Mouse (Mus musculus): ENCODE measurements around the gene Slc9a5. TPM values are rescaled to one million over a fixed set of nuclear protein-coding genes. Genes with fewer than 3 reads are reported as not detected.

Gene Slc9a5
- polyA plus RNA-seq (2017; shearing (Covaris generic)) = 0.91 TPM

GRCm38 (mm10) chr8:105348450-105349095, at the start of gene Slc9a5:
Gene Slc9a5, plus strand, starts transcription at chr8:105348843.

GRCm38 (mm10) chr8:105305211-105306145, 43.2 kb upstream of the Slc9a5 start, which contains the start of gene Elmo3:
Gene Elmo3, plus strand, starts transcription at chr8:105305601.

GRCm38 (mm10) chr8:105326141-105326672, 22.4 kb upstream of the Slc9a5 start, which contains the start of the genes Lrrc29 and Tmem208:
Gene Lrrc29, minus strand, starts transcription at chr8:105326278.
Gene Tmem208, plus strand, starts transcription at chr8:105326354.

GRCm38 (mm10) chr8:105347428-105348221, 1.0 kb upstream of the Slc9a5 start, which contains the start of gene Fhod1:
Gene Fhod1, minus strand, starts transcription at chr8:105347953.

GRCm38 (mm10) chr8:105373032-105373431, 24.4 kb downstream of the Slc9a5 start, which contains the start of gene Plekhg4:
Gene Plekhg4, plus strand, starts transcription at chr8:105373274.

GRCm38 (mm10) chr8:105413391-105413790, 64.7 kb downstream of the Slc9a5 start, which contains the start of the genes Kctd19 and Lrrc36:
Gene Kctd19, minus strand, starts transcription at chr8:105413502.
Gene Lrrc36, plus strand, starts transcription at chr8:105413571.

Other genes with a start within 250 kb of the Slc9a5 start
- gene Ces4a, start 217.0 kb upstream of the Slc9a5 start, polyA plus RNA-seq (2017; shearing (Covaris generic)) = not detected
- 118 TPM for gene Cbfb, start 178.2 kb upstream of the Slc9a5 start, polyA plus RNA-seq (2017; shearing (Covaris generic))
- 27.3 TPM for gene D230025D16Rik, start 123.7 kb upstream of the Slc9a5 start, polyA plus RNA-seq (2017; shearing (Covaris generic))
- 0.92 TPM for gene B3gnt9, start 93.7 kb upstream of the Slc9a5 start, polyA plus RNA-seq (2017; shearing (Covaris generic))
- 80.1 TPM for gene Tradd, start 84.2 kb upstream of the Slc9a5 start, polyA plus RNA-seq (2017; shearing (Covaris generic))
- gene Fbxl8, start 84.2 kb upstream of the Slc9a5 start, polyA plus RNA-seq (2017; shearing (Covaris generic)) = 21.7 TPM
- 0.80 TPM for gene Hsf4, start 79.0 kb upstream of the Slc9a5 start, polyA plus RNA-seq (2017; shearing (Covaris generic))
- not detected for gene Nol3, start 72.7 kb upstream of the Slc9a5 start, polyA plus RNA-seq (2017; shearing (Covaris generic))
- 1.3 TPM for gene 4931428F04Rik, start 59.0 kb upstream of the Slc9a5 start, polyA plus RNA-seq (2017; shearing (Covaris generic))
- gene Exoc3l, start 52.7 kb upstream of the Slc9a5 start, polyA plus RNA-seq (2017; shearing (Covaris generic)) = 1.5 TPM
- 168 TPM for gene E2f4, start 51.2 kb upstream of the Slc9a5 start, polyA plus RNA-seq (2017; shearing (Covaris generic))
- 9.4 TPM for gene Elmo3, start 43.2 kb upstream of the Slc9a5 start, polyA plus RNA-seq (2017; shearing (Covaris generic))
- 4.7 TPM for gene Lrrc29, start 22.6 kb upstream of the Slc9a5 start, polyA plus RNA-seq (2017; shearing (Covaris generic))
- 127 TPM for gene Tmem208, start 22.5 kb upstream of the Slc9a5 start, polyA plus RNA-seq (2017; shearing (Covaris generic))
- 1.7 TPM for gene Fhod1, start 890 bp upstream of the Slc9a5 start, polyA plus RNA-seq (2017; shearing (Covaris generic))
- not detected for gene Plekhg4, start 24.4 kb downstream of the Slc9a5 start, polyA plus RNA-seq (2017; shearing (Covaris generic))
- 0.10 TPM for gene Kctd19, start 64.7 kb downstream of the Slc9a5 start, polyA plus RNA-seq (2017; shearing (Covaris generic))
- gene Lrrc36, start 64.7 kb downstream of the Slc9a5 start, polyA plus RNA-seq (2017; shearing (Covaris generic)) = not detected
- 0.35 TPM for gene Tppp3, start 122.7 kb downstream of the Slc9a5 start, polyA plus RNA-seq (2017; shearing (Covaris generic))
- 5.9 TPM for gene Zdhhc1, start 148.1 kb downstream of the Slc9a5 start, polyA plus RNA-seq (2017; shearing (Covaris generic))
- gene Hsd11b2, start 169.9 kb downstream of the Slc9a5 start, polyA plus RNA-seq (2017; shearing (Covaris generic)) = not detected
- 46.7 TPM for gene Atp6v0d1, start 217.2 kb downstream of the Slc9a5 start, polyA plus RNA-seq (2017; shearing (Covaris generic))